Mouse (Mus musculus): ENCODE measurements around the gene Gm49661.

The Gm49661 gene

DNA sequence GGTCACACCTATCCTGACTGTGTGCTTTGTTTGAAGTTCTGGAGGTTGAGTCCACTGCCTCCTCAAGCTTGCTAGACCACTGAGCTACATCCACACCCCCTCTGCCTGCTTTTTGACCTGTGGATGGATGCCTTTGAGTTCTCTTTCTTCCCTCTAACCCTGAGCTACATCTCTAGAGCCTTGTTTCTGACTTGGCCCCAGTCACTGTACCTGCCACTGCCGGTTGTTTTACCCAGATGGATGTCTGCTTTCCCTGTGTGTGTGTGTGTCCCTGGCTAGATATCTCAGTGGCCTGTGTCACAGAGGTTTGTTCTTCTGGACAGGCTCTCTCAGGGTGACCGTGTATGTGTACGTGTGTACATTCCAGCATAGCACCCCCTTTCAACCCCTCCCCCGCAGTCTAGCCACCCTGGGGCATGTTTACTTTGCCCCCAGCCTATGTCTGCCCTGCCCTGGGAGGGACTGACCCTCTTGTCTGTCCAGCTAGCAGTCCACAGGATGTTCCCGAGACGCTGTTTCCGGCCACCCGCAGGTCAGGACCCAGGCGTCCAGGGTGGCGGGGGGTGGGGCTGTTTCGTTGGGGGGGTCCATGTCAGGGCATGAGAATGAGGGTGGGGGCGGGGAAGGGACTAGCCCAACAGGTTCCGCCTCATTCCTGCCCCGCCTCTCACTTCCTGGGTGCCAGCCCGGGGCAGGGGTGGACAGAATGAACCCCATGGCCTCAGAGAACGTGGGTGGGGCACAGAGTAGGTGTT, 15.2 kb upstream of the Gm49661 start:
- DNase-seq (ENCODE audit: low spot score in 2 of 2), result peak; percentile 46 to 70

GRCm38 (mm10) chr8:84982499-84983011, 13.3 kb upstream of the Gm49661 start:
- DNase-seq (ENCODE audit: low spot score in 2 of 2), result no peak

- no peak for DNase-seq (ENCODE audit: low spot score in 2 of 2)
These were observed 12.6 kb upstream of the Gm49661 start for GRCm38 (mm10) chr8:84981644-84982498.

DNA sequence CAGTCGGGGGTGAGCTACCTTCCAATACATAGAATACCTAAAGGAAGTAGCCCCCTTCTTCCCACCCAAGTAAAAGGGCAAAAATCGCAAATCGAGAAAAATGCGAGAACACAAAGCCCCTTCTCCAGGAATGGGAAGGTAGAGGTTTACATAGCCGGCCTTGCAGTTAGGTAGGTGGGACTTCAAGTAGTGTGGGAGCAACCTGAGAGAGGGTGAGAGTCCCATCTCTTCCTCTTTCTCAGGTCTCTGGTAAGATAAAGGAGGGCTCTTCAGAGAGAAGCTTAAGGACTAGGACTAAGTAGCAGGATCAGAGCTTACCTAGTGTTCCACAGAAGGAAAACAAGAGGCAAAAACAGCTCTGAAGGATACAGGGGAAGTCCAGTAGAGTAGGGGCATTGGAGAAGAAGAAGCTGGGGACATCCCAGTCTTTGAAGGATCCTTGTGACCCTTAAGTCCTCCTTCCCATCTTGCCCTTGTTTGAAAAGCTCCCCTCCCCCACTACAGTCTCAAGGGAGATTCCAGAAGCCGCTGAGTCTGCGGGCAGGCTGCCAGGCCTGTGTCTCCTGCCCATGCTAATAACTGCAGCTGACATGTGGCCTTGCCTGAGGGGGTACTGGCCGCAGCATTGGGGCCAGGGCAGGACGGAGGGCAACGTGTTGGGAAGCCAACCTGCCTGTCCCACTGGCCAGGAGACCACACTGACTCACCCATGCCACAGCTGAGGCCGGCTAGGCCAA, 11.6 kb upstream of the Gm49661 start:
- DNase-seq (ENCODE audit: low spot score in 2 of 2), result peak; percentile 82 to 86

GRCm38 (mm10) chr8:84979599-84980421, 10.6 kb upstream of the Gm49661 start:
- DNase-seq (ENCODE audit: low spot score in 2 of 2), result peak; percentile 96

GRCm38 (mm10) chr8:84978248-84978940, 9.2 kb upstream of the Gm49661 start, which contains the start of gene Junb:
TSS of gene Junb (minus strand) at chr8:84978718.
- DNase-seq (ENCODE audit: low spot score in 2 of 2), result peak; percentile 98 to 99

DNA sequence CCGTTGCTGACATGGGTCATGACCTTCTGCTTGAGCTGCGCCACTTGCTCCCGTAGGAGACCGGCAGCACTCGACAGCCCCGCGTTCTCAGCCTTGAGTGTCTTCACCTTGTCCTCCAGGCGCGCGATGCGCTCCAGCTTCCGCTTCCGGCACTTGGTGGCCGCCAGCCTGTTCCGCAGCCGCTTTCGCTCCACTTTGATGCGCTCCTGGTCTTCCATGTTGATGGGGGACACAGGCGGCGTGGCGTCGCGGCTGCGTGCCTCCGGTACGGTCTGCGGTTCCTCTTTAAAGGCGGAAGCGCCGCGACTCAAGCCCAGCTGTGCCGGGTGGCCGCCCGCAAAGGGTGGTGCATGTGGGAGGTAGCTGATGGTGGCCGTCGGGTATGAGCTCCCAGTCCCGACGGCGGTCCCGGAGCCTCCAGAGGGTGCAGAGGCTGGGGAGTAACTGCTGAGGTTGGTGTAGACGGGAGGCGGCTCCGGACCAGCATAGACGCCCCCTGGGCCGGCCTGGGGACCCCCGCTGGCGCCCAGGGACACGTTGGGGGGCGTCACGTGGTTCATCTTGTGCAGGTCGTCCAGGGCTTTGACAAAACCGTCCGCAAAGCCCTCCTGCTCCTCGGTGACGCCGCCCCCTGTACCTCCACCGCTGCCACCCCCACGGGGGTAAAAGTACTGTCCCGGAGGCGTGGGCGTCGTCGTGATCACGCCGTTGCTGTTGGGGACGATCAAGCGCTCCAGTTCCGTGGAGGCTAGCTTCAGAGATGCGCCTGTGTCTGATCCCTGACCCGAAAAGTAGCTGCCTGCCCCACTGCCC, 8.4 kb upstream of the Gm49661 start:
- peak; percentile 70 to 73 for DNase-seq (ENCODE audit: low spot score in 2 of 2)

DNA sequence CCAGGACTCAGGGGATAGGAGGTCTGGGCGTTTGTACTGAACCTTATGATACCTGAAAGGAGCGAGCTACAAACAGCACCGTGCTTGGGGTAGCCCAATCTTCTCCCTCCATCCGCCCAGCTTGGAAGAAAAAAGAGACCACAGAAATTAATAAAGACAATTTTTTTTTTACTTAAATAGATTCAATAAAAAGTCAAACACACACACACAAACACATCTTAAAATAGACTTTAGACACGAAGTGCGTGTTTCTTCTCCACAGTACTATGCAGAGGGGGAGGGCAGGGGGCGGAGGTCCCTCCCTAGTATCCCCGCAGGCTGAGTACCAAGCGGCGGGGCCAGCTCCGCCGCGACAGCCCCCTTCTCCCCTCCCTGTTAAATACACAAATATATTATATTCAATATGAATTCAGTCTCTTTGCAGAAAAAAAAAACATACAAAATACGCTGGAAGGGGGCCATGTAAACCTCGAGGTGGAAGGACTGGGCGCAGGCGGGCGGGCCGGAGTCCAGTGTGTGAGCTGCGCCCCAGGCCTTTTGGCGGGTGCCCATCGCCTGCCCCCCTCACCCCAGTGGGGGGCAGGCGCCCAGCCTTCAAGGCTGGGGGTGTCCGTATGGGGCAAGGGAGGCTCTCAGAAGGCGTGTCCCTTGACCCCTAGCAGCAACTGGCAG, 7.7 kb upstream of the Gm49661 start:
- no peak for DNase-seq (ENCODE audit: low spot score in 2 of 2)

GRCm38 (mm10) chr8:84976031-84976762, 7.0 kb upstream of the Gm49661 start:
- DNase-seq (ENCODE audit: low spot score in 2 of 2), result peak; percentile 96 to 97

DNA sequence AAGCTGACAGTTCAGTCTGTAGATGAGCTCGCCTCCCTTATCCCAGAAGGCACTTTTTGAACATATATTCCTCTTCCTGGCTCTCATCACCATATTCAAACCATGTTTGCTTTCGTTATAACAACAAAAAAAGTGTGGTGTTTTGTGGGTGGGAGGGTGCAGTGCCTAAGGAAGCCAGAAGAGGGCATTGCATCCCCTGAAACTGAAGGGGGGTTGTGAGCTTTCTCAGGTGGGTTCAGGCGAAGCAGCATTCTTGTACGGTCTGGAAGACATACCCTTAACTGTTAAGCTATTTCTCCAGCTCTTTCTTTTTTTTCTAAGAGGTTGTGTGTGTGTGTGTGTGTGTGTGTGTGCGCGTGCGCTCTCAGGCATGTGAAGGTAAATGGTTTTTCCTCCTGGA, 6.2 kb upstream of the Gm49661 start:
- DNase-seq (ENCODE audit: low spot score in 2 of 2), result peak; percentile 67 to 69

DNA sequence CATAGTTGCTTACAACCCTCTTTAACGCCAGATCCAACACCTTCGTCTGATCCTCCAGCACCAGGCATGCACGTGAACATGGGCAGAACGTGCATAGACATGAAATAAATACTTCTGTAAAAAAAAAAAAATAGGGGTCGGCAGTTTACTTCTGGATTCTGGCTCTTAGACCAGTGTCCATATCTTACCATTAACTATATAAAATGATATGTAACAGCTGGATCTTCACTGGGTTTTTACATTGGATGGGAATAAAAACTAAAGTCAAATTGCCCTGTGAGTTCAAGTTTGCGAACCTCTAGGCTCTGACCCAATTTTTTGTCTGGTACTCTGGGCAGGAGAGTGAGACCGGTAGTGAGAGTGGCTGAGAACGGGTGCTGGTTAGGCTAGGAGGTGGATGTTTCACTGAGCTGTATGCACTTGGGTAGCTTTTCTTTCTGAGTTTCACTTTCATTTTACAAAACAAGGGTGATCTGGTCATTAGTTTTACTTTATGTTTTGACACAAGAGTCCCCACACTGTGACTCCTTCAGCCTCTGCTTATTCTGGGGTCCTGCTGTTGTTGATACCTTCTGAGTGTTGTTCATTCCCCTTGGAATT, 5.4 kb upstream of the Gm49661 start:
- no peak for DNase-seq (ENCODE audit: low spot score in 2 of 2)

DNA sequence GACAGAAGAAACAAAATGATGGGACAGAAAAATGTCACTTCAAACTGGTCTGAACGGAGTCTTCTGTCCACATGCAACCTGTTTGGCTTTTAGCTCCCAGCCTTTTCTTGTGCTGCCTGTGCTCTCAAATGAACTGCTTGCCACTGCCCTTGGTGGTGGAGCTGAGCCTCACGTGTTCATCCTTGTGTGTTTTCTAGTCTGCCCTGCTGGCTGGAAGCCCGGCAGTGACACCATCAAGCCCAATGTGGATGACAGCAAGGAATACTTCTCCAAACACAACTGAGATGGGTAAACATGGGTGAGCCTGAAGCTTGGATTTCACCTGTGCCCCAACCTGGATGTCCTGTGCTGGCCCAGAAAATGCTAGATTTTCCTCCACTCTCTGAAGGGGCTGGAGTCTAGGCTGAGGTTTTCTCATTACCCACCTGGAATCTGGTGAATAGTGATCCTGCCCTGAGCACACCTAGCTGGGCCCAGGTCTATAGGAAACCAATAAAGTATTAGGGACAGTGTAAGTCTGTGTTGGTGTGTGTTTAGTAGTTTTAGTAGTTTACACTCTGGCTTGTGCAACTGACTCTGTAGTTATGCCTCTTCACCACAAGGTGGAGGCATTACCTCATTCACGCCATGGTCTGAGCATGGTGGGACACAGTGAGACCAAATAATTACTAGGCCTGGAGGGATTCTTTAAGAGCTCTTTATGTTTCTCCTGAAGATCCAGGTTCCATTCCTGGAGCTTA, 4.7 kb upstream of the Gm49661 start:
- peak; percentile 62 to 79 for DNase-seq (ENCODE audit: low spot score in 2 of 2)

DNA sequence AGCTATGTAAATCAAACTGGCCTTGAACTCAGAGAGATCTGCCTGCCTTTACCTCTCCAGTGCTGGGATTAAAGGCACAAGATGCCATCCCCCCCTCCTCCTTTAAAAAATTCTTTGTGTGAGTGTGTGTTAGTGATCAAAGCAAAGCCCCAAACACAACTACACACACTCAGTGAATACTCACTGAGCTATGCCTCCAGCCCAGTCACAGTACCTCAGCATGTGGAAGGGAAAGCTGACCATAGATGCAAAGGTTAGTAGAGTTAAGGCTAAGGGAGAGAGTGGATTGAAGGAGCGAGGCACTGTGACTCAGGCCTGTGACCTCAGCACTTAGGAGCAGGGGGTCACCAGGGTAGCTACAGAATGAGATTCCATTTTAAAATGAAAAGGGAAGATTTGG, 3.8 kb upstream of the Gm49661 start:
- no peak for DNase-seq (ENCODE audit: low spot score in 2 of 2)

DNA sequence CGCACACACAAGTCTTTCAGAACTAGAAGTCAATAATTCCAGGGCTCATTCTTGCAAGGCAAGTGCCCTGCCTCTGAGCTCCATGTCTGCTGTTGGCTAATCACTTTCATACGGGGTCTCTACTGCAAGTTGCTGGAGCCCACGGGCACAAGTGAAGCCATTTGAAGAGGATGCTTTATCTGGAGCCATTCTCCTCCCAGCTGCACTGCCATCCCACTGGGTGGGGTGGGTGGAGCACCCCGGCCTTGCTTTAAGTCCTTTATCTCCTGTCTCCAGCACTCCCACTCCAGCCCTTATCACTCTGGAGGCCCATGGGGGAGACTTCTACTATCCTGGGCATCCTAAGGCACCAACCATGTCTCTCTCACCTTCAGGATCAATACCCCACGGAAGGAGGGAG, 1.7 kb upstream of the Gm49661 start:
- no peak for DNase-seq (ENCODE audit: low spot score in 2 of 2)

- DNase-seq (ENCODE audit: low spot score in 2 of 2), result no peak
These were observed 1.0 kb upstream of the Gm49661 start for GRCm38 (mm10) chr8:84970135-84970790.

DNA sequence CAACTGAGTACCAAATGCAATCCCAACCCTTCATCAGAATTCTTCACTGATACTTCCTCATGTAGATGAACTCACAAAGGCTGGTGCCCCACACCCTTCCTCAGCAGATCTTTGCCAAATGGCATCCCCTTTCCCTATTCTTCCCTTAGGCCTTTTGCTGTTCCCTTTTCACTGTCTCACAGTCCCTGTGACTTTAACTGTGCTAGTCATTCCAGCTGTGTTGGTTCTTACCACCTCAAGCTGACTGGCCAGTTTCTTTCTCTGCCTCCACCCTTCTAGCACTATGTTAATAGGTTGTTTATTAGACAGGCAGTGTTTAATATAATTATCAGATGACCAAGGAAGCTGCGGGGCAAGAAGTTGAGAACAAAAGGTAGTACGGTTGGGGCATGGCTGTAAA, 583 bp downstream of the Gm49661 start:
- DNase-seq (ENCODE audit: low spot score in 2 of 2), result peak; percentile 27 to 40
